Mouse (Mus musculus) liver, adult 2 months (tissue): Measurements from ENCODE around the gene Sobp.

Experiments
- CTCF ChIP-seq: fragments of 200-500 bp; IDR thresholded peaks from 2 replicates; pipeline ENCODE4 v1.5.1; 2011; ENCODE audit warnings: low read depth, low read length, control low read depth
- POLR2A ChIP-seq: fragments of 200-500 bp; IDR thresholded peaks from 2 replicates; pipeline ENCODE4 v1.6.1; 2011; ENCODE audit warnings: low read length, control low read depth; ENCODE audit not compliant: insufficient read depth; ENCODE audit errors: extremely low read depth

DNA sequence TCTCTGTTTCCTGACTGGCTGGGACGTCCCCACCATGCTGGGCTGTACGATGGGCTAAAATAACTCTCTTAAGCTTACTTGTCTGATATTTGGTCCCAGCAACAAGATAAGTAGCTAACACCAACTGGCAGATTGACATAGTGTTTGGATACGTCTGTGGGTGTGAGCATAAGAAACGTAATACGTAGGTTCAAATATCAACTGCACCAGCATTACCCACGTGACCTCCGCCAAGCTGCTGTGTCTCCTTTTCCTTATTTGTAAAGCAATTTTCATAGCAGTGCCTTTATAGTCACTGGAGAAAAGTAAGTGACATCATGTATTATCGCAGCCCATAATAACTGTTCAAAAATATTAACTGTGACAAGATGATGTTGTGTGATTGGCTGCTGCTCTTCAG, 21.7 kb downstream of the Sobp start:
- no peak for TF ChIP-seq CTCF
- TF ChIP-seq POLR2A = no peak
